Mouse (Mus musculus) kidney, embryonic 16.5 days (tissue): ENCODE results near the gene Ccnd1. TPM values are rescaled to one million over a fixed set of nuclear protein-coding genes. Genes with fewer than 3 reads are reported as not detected.
A peak's percentile ranks its signal among the peaks of the same experiment; 100 is the strongest.
"Not testable (repeated sequence)": the region's sequence is repeated elsewhere in the genome, so short reads cannot be mapped to it uniquely, and the experiment has no call there.

Experiments used
- ATAC-seq: fragments of 200-750 bp; cut with Nextera tagmentation; 2 replicates; pipeline ENCODE4 v1.8.0; 2017; ENCODE audit warnings: moderate TSS enrichment; ENCODE audit not compliant: low FRiP score, low TSS enrichment
- H3K27ac ChIP-seq: fragments of 300-500 bp; sonication (generic); 2 replicates; pipeline ENCODE4 v1.5.1; 2014; ENCODE audit warnings: low read length
- H3K27me3 ChIP-seq: fragments of 300-500 bp; sonication (generic); 2 replicates; pipeline ENCODE4 v1.6.1; 2014; ENCODE audit warnings: low read length, control low read depth, mixed read lengths; ENCODE audit not compliant: insufficient read depth
- H3K36me3 ChIP-seq: fragments of 300-500 bp; sonication (generic); 2 replicates; pipeline ENCODE4 v1.6.1; 2014; ENCODE audit warnings: low read length, control low read depth, mixed read lengths; ENCODE audit not compliant: insufficient read depth
- H3K4me1 ChIP-seq: fragments of 300-500 bp; sonication (generic); 2 replicates; pipeline ENCODE4 v1.6.1; 2014; ENCODE audit warnings: low read length, control low read depth, mixed read lengths; ENCODE audit not compliant: insufficient read depth
- H3K4me2 ChIP-seq: fragments of 300-500 bp; sonication (generic); replicated peaks from 2 replicates; pipeline ENCODE4 v1.6.1; 2014; ENCODE audit warnings: low read depth, low read length
- H3K4me3 ChIP-seq: fragments of 300-500 bp; sonication (generic); 2 replicates; pipeline ENCODE4 v1.5.1; 2014; ENCODE audit warnings: mild to moderate bottlenecking, low read length
- H3K9ac ChIP-seq: fragments of 300-500 bp; sonication (generic); replicated peaks from 2 replicates; pipeline ENCODE4 v1.6.1; 2014; ENCODE audit warnings: low read length
- H3K9me3 ChIP-seq: fragments of 300-500 bp; sonication (generic); 2 replicates; pipeline ENCODE4 v1.6.1; 2016; ENCODE audit warnings: low read length, control low read depth
- WGBS: fragments of 180-500 bp; shearing (Covaris S2); extraction: QIAGEN DNeasy Blood & Tissue Kit; methylation state at CpG from one replicate; pipeline ENCODE4 v1.1.7; 2014; 5-methylcytosine and 5-hydroxymethylcytosine counted together
- polyA plus RNA-seq: library from polyadenylated mRNA; unstranded; fragments of >200 nt; fragmentation: Nextera tagmentation; extraction: Ambion mirVana; gene quantifications from 2 replicates; pipeline ENCODE4 v1.2.1, GENCODE M21; 2015

The Ccnd1 gene
- polyA plus RNA-seq, 1 experiment from 2014 or later, result 185 TPM

GRCm38 (mm10) chr7:144896294-144897218 is 43.2 kb downstream of the Ccnd1 start, which contains the start of gene Fgf15:
Gene Fgf15 (plus strand): TSS chr7:144896531.
- H3K27me3 ChIP-seq, result peaks cover 55% of the 10 kb centered on the region
- under 1% methylated on average over 65 of the region's 65 CpGs for WGBS
- H3K4me3 ChIP-seq, result peak within 1 kb of the TSS; percentile 47
- no peak within 1 kb of the TSS for H3K27ac ChIP-seq
- peak within 1 kb of the TSS; percentile 70 for H3K4me2 ChIP-seq
- H3K9me3 ChIP-seq, result no peaks in the 10 kb centered on the region
- peak within 1 kb of the TSS; percentile 36; the same call in 1 of the 2 replicates for H3K9ac ChIP-seq
- peak; percentile 55 for ATAC-seq
- H3K4me1 ChIP-seq, result peaks cover 17% of the 10 kb centered on the region
- no peaks in the 10 kb centered on the region for H3K36me3 ChIP-seq

DNA sequence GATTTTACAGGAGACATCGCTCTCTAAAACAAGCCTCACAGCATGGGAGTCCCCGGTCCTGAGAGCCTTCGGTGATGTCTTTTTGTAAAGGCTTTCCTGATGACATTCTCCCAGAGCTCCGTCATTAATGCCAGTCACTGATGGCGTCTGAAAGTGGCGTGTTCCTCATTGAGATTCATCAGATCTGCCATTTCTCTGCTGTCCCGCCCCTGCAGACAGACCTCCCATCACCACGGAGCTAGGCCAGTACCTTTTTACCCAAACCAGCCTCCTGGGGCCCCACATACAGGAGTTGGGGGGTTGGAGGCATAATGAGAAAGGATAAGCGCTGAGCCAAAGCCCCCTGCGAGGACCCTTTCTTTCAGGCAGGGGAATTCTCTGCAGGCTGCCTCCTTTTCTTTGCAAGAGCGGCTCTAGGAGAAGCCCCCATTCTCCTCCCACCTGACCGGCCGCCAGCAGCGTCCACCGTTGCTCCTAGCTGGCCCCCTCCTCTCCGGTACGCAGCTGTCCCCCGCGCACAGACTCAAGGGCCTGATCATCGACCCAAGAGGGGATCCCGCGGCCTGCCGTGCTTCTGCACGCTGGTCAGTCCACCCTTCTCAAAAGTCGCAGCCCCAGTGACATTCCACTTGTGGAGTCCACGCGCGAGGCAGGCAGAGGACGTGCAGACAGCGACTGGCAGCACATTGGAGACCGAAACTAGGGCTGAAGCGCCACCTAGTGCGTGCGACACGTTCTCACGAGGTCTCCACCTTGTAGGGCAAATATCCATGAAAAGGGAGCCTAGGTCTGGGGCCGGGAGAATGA is 44.2 kb downstream of the Ccnd1 start:
- ATAC-seq, result peak; percentile 78
- peak overlapping the region; percentile 47 for H3K4me3 ChIP-seq
- H3K4me2 ChIP-seq, result peak overlapping the region; percentile 70
- no peak overlapping the region for H3K27ac ChIP-seq
- H3K36me3 ChIP-seq, result no peaks in the 10 kb centered on the region
- H3K27me3 ChIP-seq, result peaks cover 54% of the 10 kb centered on the region
- peaks cover 17% of the 10 kb centered on the region for H3K4me1 ChIP-seq
- under 1% methylated on average over 37 of the region's 37 CpGs for WGBS
- peak overlapping the region; percentile 36; the same call in 1 of the 2 replicates for H3K9ac ChIP-seq
- H3K9me3 ChIP-seq, result no peaks in the 10 kb centered on the region

GRCm38 (mm10) chr7:144894706-144895105 is 45.0 kb downstream of the Ccnd1 start:
- WGBS, result 3% methylated on average over 4 of the region's 4 CpGs
- H3K9ac ChIP-seq, result no peak overlapping the region

DNA sequence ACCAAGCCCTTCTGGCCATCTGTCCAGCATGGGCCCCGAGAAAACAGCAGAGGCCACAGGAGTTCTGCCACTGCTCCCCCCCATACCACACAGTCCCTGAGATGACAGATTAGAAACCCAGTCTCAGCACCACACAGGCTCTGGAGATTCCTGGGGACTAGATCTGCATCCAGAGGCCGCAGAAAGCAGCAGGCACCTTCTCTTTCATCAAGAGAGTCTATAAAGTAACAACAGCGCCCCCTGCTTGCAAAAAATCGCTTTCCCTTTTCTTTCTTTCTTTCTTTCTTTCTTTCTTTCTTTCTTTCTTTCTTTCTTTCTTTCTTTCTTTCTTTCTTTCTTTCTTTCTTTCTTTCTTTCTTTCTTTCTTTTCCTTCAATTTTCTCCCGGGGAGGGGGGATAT is 45.5 kb downstream of the Ccnd1 start:
- H3K27me3 ChIP-seq, result peaks cover 50% of the 10 kb centered on the region
- no peak overlapping the region for H3K4me3 ChIP-seq
- H3K9me3 ChIP-seq, result no peaks in the 10 kb centered on the region
- no peaks in the 10 kb centered on the region for H3K36me3 ChIP-seq
- H3K27ac ChIP-seq, result no peak overlapping the region
- 3% methylated on average over 5 of the region's 5 CpGs for WGBS
- H3K4me2 ChIP-seq, result no peak overlapping the region
- ATAC-seq, result no peak
- H3K9ac ChIP-seq, result no peak overlapping the region
- peaks cover 17% of the 10 kb centered on the region for H3K4me1 ChIP-seq

More at GRCm38 (mm10) chr7:144894706-144895105, 45.0 kb downstream of the Ccnd1 start:
- Histone ChIP-seq H3K9me3 (no peaks in the 10 kb centered on the region), H3K36me3 (no peaks in the 10 kb centered on the region), H3K27me3 (peaks cover 54% of the 10 kb centered on the region), H3K4me1 (peaks cover 17% of the 10 kb centered on the region), H3K27ac (no peak overlapping the region), H3K4me2 (peak overlapping the region; percentile 70; the same call in 1 of the 2 replicates), H3K4me3 (peak overlapping the region; percentile 47; the same call in 1 of the 2 replicates)
- no peak for ATAC-seq

DNA sequence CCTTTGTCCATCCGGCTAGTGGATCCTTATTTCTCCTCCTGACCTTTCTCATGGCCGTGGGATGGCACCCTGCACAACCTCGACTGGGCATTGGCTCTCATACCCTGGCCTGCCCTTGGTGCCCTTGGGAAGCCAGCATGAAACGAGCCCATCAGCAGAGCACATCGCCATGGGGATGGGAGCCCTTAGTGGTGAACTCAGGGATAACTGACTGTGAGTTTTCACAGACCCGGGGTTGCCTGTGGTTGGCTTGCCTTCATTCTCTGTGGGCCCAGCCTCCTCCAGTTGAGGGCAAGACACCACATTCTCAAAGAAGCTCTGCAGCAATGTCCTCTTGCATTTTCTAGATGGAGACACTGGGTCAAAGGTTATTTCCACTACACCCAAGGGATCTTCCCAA is 47.4 kb downstream of the Ccnd1 start:
- Histone ChIP-seq H3K4me3 (no peak overlapping the region), H3K9ac (no peak overlapping the region), H3K9me3 (no peaks in the 10 kb centered on the region), H3K27ac (no peak overlapping the region), H3K36me3 (no peaks in the 10 kb centered on the region), H3K27me3 (peaks cover 35% of the 10 kb centered on the region), H3K4me1 (peaks cover 16% of the 10 kb centered on the region), H3K4me2 (no peak overlapping the region)
- 42% methylated on average over 6 of the region's 6 CpGs for WGBS
- no peak for ATAC-seq

- peaks cover 30% of the 10 kb centered on the region for H3K27me3 ChIP-seq
- ATAC-seq, result no peak
- 76% methylated on average over 2 of the region's 2 CpGs for WGBS
Observed at GRCm38 (mm10) chr7:144891863-144892262, 47.9 kb downstream of the Ccnd1 start.

DNA sequence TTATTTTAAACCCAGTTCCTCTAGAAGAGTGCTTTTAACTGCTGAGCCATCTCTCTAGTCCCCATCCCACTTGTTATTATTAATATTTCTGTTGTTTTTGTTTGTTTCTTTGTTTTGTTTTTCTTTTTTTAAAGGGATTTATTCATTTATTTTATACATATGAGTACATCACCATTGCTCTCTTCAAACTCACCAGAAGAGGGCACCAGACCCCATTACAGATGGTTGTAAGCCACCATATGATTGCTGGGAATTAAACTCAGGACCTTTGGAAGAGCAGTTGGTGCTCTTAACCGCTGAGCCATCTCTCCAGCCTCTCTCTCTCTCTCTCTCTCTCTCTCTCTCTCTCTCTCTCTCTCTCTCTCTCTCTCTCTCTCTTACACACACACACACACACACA is 49.1 kb downstream of the Ccnd1 start:
- H3K4me1 ChIP-seq, H3K4me2 ChIP-seq, H3K4me3 ChIP-seq, ATAC-seq, H3K9me3 ChIP-seq, H3K9ac ChIP-seq, H3K27ac ChIP-seq, H3K36me3 ChIP-seq: not testable (repeated sequence)
- H3K27me3 ChIP-seq, result peaks cover 19% of the 10 kb centered on the region
- WGBS, result 92% methylated on average over 1 of the region's 1 CpGs

More at GRCm38 (mm10) chr7:144891863-144892262, 47.9 kb downstream of the Ccnd1 start:
- no peak overlapping the region for H3K4me3 ChIP-seq
- no peak overlapping the region for H3K4me2 ChIP-seq
- H3K9ac ChIP-seq, result no peak overlapping the region
- no peaks in the 10 kb centered on the region for H3K9me3 ChIP-seq
- H3K27ac ChIP-seq, result no peak overlapping the region
- H3K36me3 ChIP-seq, result no peaks in the 10 kb centered on the region
- H3K4me1 ChIP-seq, result peaks cover 12% of the 10 kb centered on the region

DNA sequence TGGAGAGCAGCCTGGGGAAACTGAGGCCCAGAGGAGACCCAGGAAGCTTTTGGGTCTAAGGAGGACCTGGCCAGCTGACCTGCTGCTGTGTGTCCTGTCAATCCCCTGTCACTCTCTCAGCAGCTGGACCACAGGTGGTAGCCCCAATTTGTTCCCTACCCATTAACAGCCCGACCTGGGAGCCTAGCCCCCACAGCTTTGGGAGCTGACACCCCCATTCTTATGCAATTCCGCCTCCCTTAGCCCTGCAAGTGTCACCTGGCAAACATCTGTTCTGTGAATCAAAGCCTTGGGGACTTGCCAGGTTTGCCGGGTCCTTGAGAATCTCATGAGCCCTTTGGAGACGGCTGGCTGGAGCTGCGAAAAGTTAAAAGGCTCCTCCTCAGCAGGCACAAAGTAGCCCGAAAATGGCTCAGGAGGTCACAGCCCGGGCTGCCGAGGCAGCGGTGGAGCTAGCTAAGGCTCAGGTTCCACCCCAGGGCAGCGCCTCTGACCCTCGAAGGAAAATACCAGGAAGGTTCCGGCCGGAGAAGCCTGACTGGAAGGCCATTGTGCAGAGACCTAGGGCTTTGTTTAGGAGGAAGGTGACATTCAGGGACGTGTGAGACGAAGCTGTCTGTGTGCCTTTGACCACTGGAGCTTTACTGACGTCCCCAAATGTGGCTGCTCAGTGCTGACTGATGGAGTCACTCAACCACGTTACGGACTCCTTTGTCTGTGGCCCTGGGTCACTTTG is 51.0 kb downstream of the Ccnd1 start:
- H3K4me2 ChIP-seq, result no peak overlapping the region; the same call in 1 of the 2 replicates
- no peak overlapping the region for H3K27ac ChIP-seq
- 5% methylated on average over 18 of the region's 18 CpGs for WGBS
- H3K4me1 ChIP-seq, result no peaks in the 10 kb centered on the region
- no peaks in the 10 kb centered on the region for H3K9me3 ChIP-seq
- H3K9ac ChIP-seq, result no peak overlapping the region
- ATAC-seq, result no peak
- H3K4me3 ChIP-seq, result no peak overlapping the region
- peaks cover 7% of the 10 kb centered on the region; the same call in 1 of the 2 replicates for H3K27me3 ChIP-seq
- H3K36me3 ChIP-seq, result no peaks in the 10 kb centered on the region

- no peaks in the 10 kb centered on the region for H3K36me3 ChIP-seq
- H3K4me2 ChIP-seq, result no peak overlapping the region
- H3K4me1 ChIP-seq, result no peaks in the 10 kb centered on the region
- no peak for ATAC-seq
- no peak overlapping the region for H3K9ac ChIP-seq
- no peaks in the 10 kb centered on the region for H3K9me3 ChIP-seq
- H3K4me3 ChIP-seq, result no peak overlapping the region
- 81% methylated on average over 2 of the region's 2 CpGs for whole genome bisulfite sequencing
- peaks cover 7% of the 10 kb centered on the region; the same call in 1 of the 2 replicates for H3K27me3 ChIP-seq
- no peak overlapping the region for H3K27ac ChIP-seq
Observed at GRCm38 (mm10) chr7:144887672-144888071, 52.1 kb downstream of the Ccnd1 start.
